Mouse (Mus musculus) leukemia stem cell, adult 10-12 weeks (primary cell): ENCODE measurements around the gene Samt3. TPM values are rescaled to one million over a fixed set of nuclear protein-coding genes. Genes with fewer than 3 reads are reported as not detected.

Experiments
- polyA plus RNA-seq: library from polyadenylated mRNA; stranded (reverse); fragments of >175 nt; gene quantifications from 2 replicates; pipeline ENCODE4 v1.2.3, GENCODE M21; 2012; ENCODE audit warnings: low replicate concordance

Samt3 gene
- polyA plus RNA-seq: not detected in 2 replicates

GRCm38 (mm10) chrX:86043899-86044298, at the start of gene Samt3:
TSS of gene Samt3 (plus strand) at chrX:86044199.

Other genes with a start within 250 kb of the Samt3 start
- gene 5430427O19Rik, start 173.8 kb upstream of the Samt3 start, polyA plus RNA-seq: 0.06 TPM in 1 of 2 replicates, not detected in the other
- not detected in 2 replicates for gene Nr0b1, start 147.6 kb downstream of the Samt3 start, polyA plus RNA-seq